Mouse (Mus musculus) T-helper 2 cell (primary cell): ENCODE results near the gene Bcl2l12.

Experiments
- in situ Hi-C: fragments of 300-600 bp; cut with MboI, MseI; formaldehyde crosslinking; loops from one replicate; pipeline ENCODE4 v1.15.1; 2025; ENCODE audit warnings: high pct_unique_total_duplicates

Gene Bcl2l12

GRCm38 (mm10) chr7:45017242-45018061 lies 18.9 kb upstream of the Bcl2l12 start, which contains the start of gene Rras:
TSS of gene Rras (plus strand) at chr7:45017961.
- in situ Hi-C loops, result loop anchor here (5.0 kb wide), 1 partner anchor 40 kb away; no protein-coding TSS in a partner anchor

GRCm38 (mm10) chr7:45016761-45017160 lies 18.2 kb upstream of the Bcl2l12 start:
- in situ Hi-C loops, result loop anchor here (5.0 kb wide), 1 partner anchor 41 kb away; no protein-coding TSS in a partner anchor

GRCm38 (mm10) chr7:45015957-45016612 lies 17.6 kb upstream of the Bcl2l12 start, which contains the start of gene Scaf1:
TSS of gene Scaf1 (minus strand) at chr7:45016363.
- in situ Hi-C loops, result loop anchor here (5.0 kb wide), 1 partner anchor 41 kb away; no protein-coding TSS in a partner anchor

- in situ Hi-C loops, result loop anchor here (5.0 kb wide), 1 partner anchor 42 kb away; no protein-coding TSS in a partner anchor
Measured at GRCm38 (mm10) chr7:45015344-45015956, 16.9 kb upstream of the Bcl2l12 start.

- in situ Hi-C loops, result no loop called here
Measured at GRCm38 (mm10) chr7:45014096-45014451, 15.6 kb upstream of the Bcl2l12 start.

GRCm38 (mm10) chr7:45013366-45014095 lies 15.0 kb upstream of the Bcl2l12 start:
- in situ Hi-C loops, result no loop called here

GRCm38 (mm10) chr7:45012824-45013223 lies 14.3 kb upstream of the Bcl2l12 start:
- in situ Hi-C loops, result no loop called here

- in situ Hi-C loops, result no loop called here
Measured at GRCm38 (mm10) chr7:45012011-45012410, 13.5 kb upstream of the Bcl2l12 start.

GRCm38 (mm10) chr7:45008411-45008810 lies 9.9 kb upstream of the Bcl2l12 start:
- in situ Hi-C loops, result no loop called here

- in situ Hi-C loops, result no loop called here
Measured at GRCm38 (mm10) chr7:45007846-45008245, 9.3 kb upstream of the Bcl2l12 start.

- in situ Hi-C loops, result no loop called here
Measured at GRCm38 (mm10) chr7:45007141-45007540, 8.6 kb upstream of the Bcl2l12 start.

- in situ Hi-C loops, result no loop called here
Measured at GRCm38 (mm10) chr7:45006503-45006902, 8.0 kb upstream of the Bcl2l12 start.

- in situ Hi-C loops, result no loop called here
Measured at GRCm38 (mm10) chr7:45005321-45005992, 6.9 kb upstream of the Bcl2l12 start.

- in situ Hi-C loops, result no loop called here
Measured at GRCm38 (mm10) chr7:45004546-45004945, 6.0 kb upstream of the Bcl2l12 start.

GRCm38 (mm10) chr7:45002440-45002839 lies 3.9 kb upstream of the Bcl2l12 start:
- in situ Hi-C loops, result no loop called here

GRCm38 (mm10) chr7:45000539-45001114 lies 2.1 kb upstream of the Bcl2l12 start:
- in situ Hi-C loops, result no loop called here

GRCm38 (mm10) chr7:44999753-45000152 lies 1.2 kb upstream of the Bcl2l12 start:
- in situ Hi-C loops, result no loop called here

GRCm38 (mm10) chr7:44997940-44998428 lies 528 bp downstream of the Bcl2l12 start:
- in situ Hi-C loops, result no loop called here

- in situ Hi-C loops, result no loop called here
Measured at GRCm38 (mm10) chr7:44997231-44997939, 1.1 kb downstream of the Bcl2l12 start, which contains the start of gene Irf3. TSS of gene Irf3 (plus strand) at chr7:44997648.

GRCm38 (mm10) chr7:44996672-44997071 lies 1.8 kb downstream of the Bcl2l12 start:
- in situ Hi-C loops, result no loop called here
